Mouse (Mus musculus): ENCODE measurements at regions not wholly inside any gene's neighbourhood (a gene's known extent, or its start where the extent isn't known, plus 50 kb on each side); places are given as distances from the start of the nearest gene placed in this dataset.

DNA sequence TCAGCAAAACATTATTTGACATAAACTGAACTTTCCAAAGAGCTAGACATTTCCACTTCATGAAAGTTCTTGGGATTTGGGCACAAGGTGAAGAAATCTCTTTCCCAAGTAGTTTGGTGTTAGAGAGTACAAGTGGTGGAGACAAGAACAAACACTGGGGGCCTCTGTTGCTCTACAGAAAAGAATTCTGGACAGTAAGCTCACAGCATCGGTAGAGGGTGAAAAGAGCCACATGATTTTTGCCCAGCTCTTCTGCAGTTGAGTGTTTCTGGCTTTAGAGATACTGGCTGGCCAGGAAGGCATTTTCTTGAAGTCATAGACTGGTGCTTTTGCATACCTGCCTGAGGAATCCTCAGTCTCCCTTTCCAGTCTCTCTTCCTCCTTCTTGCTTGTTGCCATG, 127.8 kb downstream of the Stk31 start:
- in situ Hi-C loops (cut with MseI, MboI): loop anchor here in 1 of 2 experiments (25.0 kb wide), 2 partner anchors 389 to 764 kb away; no protein-coding TSS in a partner anchor

DNA sequence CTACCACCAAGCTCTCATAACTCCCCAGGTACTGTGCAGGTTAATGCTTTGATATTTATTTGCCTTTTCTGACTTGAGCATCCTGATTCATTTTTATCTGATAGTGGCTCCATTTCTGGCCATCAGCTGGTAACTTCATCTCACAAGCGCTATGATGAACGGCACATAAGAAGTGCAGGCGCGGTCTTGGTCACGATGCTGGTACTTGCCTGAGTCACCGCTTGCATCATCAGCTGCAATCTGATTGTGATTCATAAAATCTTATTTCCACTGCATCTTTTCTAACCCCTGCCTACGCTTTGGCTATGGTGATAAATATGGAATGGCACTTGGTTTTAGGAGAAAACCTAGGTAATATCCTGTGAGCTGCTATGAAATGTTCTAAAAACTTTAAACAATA, 128.3 kb downstream of the Stk31 start:
- in situ Hi-C loops (cut with MseI, MboI): loop anchor here in 1 of 2 experiments (25.0 kb wide), 2 partner anchors 389 to 764 kb away; no protein-coding TSS in a partner anchor

DNA sequence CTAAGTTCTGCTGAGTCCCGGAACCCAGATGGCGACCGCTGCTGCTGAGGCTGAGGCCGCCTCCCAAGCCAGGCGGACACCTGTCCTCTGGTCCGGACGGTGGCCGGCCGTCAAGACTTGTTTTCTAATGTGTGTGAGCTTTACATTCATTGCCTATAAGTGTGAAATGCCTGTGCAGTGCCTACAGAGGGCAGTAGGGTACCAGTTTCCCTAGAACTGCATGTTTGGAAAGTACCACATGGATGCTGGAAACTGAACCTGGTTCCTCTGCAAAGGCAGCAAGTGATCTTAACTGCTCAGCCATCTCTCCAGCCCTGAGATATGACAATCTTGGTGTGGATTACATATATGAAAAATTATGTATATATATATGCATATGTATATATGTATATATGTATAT, 138.6 kb downstream of the Stk31 start:
- in situ Hi-C loops (cut with MseI, MboI): no loop called here

- in situ Hi-C loops (cut with MseI, MboI): no loop called here
These were observed 139.1 kb downstream of the Stk31 start for GRCm38 (mm10) chr6:49534551-49534950.

DNA sequence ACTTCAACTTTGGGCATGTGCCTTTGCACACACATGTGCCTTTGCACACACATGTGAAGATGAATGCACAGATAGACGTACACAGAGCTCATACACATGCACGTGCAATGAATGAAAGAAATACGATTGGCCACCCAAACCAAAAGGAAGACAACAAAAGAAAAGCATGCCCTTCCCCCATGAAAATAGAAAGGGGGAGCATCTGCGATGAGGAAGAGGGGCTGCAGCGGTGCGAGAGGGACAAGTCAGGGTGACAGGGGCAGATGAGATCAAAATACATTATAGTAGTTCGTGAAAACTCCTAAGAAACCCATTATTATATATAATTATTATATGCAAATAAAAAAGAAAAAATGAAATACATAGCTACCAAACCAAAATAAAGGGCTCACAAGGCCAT, 149.5 kb downstream of the Stk31 start:
- in situ Hi-C loops (cut with MseI, MboI): no loop called here

DNA sequence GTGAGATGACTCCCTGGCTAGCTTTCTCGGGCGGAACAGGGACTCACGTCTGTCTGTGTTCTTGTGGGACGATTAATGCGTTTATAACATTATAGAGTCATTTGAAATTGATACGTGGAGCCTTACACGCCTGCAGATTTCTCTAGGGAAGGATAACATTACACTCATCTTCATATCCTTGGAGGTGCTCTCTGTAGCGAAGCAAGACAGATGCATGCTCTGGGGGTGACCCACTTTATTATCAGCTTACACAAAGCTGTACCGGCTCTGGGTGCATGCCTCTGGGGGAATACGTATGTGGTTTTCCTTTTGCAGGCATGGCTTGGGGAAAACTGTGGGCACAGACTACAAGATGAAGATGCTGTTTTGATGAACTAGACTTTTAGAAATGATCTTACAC, 159.7 kb downstream of the Stk31 start:
- in situ Hi-C loops (cut with MseI, MboI): no loop called here

DNA sequence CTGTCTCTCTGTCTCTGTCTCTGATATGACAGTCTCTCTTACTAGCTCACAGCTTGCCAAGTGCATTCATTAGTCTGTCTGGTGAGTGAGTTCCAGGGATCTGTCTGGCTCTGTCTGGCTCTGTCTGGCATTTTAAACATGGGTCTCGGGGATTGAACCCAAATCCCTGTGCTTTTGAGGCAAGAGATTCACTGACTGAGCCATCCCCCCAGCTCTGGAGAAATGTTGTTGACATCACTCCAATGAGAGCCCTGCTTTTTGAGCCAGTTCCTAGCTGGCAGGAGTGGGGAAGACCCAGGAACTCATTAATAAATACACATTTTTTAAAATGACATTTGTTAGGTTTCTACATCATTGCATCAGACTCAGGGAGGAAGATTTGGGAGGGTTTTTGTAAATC, 163.1 kb downstream of the Stk31 start:
- in situ Hi-C loops (cut with MseI, MboI): no loop called here

- in situ Hi-C loops (cut with MseI, MboI): no loop called here
These were observed 163.7 kb downstream of the Stk31 start for GRCm38 (mm10) chr6:49559112-49559511.

DNA sequence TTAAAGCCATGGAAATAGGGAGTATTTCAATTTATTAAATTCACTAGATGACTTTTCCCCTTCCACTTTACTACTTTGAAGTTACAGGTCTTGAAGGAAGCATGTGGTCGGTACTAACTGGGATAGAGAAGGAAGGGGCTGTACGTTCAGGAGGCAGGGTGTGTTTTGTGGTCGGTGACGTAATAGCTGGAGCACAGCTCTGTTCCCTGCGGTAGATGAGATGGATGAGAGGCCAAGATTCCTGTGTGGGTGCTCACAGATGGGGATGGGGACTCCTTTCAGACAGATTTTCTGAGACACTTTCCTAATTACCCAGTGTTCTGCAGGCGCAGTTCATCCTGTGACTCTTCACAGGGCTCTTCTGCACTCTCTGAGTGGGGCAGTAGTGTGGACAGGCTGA, 182.9 kb downstream of the Stk31 start:
- in situ Hi-C loops (cut with MseI, MboI): no loop called here

DNA sequence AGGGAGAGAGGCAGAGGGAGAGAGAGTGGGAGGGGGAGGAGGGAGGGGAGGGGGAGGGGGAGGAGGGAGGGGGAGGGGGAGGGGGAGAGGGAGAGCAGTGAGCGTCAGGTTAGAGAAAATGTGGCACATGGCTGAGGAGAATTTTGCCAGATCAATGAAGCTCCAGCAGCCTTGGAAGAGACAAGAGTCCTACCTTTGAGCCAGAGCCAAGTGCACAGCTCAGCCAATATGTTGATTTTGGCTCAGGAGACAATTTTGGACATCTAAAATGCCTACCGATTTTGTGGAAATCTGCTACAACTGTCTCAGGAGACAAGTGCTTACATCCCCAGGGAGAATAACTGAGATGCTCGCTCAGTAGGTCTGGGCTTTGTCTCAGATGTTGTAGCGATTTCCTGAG, 184.3 kb downstream of the Stk31 start:
- in situ Hi-C loops (cut with MseI, MboI): no loop called here

- in situ Hi-C loops (cut with MseI, MboI): no loop called here
These were observed 186.8 kb downstream of the Stk31 start for GRCm38 (mm10) chr6:49582040-49582707.

DNA sequence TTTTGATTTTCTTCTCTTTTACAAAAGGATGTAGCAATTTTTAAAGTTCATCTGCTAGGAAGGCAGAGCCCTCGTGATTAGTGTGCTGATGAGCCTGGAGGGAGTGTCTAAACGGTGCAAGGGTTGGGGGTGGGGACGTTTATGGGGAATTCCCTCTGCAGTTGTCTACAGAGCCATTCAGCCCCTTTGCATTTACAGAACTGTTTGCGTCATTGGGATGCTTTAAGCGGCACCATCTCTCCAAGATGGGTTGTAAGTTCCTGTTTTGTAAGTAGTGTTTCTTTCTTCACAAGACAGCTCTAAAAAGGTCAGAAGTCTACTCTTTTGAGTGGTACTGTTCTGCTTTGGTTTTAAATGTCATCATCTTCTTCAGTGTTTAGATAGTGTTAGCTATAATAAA, 191.1 kb downstream of the Stk31 start:
- in situ Hi-C loops (cut with MseI, MboI): no loop called here

- in situ Hi-C loops (cut with MseI, MboI): no loop called here
These were observed 193.3 kb downstream of the Stk31 start for GRCm38 (mm10) chr6:49588677-49589076.

DNA sequence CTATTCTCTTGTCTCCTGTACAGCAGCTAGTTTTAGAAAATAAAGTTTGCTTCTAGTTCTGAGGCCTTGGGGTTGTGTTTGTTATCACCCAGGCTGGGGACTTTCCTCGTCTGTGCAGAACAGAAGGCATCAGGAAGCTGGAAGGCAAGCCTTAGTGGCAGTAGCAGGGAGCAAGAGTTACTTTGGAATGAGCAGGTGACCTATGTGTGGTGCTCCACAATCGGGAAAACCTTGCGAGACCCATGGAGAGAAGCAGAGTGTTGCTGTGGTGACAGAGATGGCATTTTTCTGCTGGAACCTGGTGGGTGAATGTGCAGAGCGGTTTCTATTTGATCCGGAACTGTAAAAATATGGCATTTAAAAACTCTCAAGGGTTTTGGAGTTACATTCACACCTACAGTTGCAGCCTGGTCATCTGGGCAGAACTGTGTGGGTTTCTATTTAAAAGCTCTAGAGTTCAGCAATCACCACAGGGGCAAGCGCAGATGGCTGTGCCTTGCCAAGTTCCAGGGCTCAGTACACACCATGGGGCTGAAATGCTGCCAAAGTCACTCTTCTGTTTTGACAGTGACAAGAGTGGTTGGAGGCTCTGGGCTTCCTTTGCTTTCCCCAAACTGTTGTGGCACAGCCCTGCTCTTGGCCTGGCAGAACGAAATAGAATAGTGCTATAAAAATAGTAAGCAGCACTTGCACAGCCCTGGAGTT, 195.7 kb downstream of the Stk31 start:
- in situ Hi-C loops (cut with MseI, MboI): no loop called here

DNA sequence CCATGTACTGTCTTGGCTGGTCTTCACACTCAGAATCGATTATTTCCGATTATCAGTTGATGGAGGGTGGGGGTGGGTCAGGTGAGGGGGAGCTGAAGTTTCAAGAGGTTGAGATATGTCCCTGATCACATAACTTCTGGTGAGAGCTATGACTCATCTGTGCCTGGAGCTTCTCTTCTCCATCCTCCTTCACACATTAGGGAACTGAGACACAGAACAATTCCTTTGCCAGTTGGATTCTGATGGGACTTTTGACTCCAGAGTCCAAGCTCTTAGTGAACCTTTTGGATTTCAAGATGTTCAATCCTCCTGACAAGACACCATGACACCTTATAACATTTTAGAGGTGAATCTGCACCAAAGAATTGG, 196.2 kb downstream of the Stk31 start:
- in situ Hi-C loops (cut with MseI, MboI): no loop called here

- in situ Hi-C loops (cut with MseI, MboI): no loop called here
These were observed 197.3 kb downstream of the Stk31 start for GRCm38 (mm10) chr6:49592676-49593075.

- in situ Hi-C loops (cut with MseI, MboI): no loop called here
These were observed 207.8 kb downstream of the Stk31 start for GRCm38 (mm10) chr6:49603201-49603600.

DNA sequence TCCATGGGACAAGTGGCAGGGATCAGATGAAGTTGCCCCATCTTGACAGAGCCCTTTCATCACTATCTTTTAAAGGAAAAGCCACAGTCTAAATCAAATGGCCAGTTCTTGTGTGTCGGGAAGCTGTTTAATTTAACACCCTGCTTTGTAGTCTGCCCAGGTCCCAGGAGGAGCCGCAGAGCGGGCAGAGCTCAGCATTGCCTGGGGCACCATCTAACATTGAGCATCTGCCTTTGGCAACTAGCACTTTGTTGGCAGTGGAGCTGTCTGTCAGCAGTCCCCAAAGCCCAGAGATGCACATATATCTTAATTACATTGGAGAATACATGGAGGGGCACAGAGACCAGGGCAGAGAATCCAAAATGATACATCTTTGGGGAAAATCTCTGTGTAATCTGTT, 208.4 kb downstream of the Stk31 start:
- in situ Hi-C loops (cut with MseI, MboI): no loop called here

- in situ Hi-C loops (cut with MseI, MboI): no loop called here
These were observed 210.6 kb downstream of the Stk31 start for GRCm38 (mm10) chr6:49606028-49606427.

- in situ Hi-C loops (cut with MseI, MboI): no loop called here
These were observed 211.3 kb downstream of the Stk31 start for GRCm38 (mm10) chr6:49606626-49607158.

DNA sequence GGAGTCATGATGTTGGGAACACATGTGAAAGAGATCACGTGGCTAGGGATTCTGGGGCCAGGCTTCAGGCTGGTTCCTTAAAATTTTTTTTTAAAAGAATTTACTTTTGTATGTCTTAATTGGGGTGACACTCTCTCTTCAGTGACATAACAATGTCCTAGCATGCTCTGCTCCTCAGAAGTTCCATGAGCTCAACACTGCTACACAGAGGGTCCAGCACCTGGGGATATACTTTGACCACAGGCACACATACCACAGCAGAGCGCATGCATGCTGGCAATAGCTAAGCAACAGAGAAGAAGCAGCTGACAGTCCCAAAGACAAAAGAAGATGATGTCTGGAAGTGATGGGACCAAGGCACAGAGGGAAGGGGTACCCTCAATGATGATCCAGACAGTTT, 198.4 kb upstream of the Npy start:
- in situ Hi-C loops (cut with MseI, MboI): no loop called here

DNA sequence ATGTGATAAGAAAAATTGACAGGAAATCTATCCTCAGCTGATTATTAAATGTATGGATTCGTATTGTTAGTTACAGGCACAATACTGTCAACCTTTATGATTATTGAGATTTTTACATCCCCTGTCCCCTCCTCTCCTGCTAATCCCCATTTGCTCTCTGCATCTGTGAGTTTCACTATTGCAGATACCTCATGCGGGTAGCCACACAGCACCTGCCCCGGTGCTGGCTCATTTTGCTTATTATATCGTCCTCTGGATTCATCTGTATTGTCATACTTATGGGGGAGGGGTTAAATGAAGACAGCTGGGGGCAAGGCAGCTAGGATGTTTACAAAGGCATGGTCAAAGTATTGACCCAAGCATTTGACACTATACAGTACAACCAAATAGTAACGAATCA, 197.9 kb upstream of the Npy start:
- in situ Hi-C loops (cut with MseI, MboI): no loop called here

DNA sequence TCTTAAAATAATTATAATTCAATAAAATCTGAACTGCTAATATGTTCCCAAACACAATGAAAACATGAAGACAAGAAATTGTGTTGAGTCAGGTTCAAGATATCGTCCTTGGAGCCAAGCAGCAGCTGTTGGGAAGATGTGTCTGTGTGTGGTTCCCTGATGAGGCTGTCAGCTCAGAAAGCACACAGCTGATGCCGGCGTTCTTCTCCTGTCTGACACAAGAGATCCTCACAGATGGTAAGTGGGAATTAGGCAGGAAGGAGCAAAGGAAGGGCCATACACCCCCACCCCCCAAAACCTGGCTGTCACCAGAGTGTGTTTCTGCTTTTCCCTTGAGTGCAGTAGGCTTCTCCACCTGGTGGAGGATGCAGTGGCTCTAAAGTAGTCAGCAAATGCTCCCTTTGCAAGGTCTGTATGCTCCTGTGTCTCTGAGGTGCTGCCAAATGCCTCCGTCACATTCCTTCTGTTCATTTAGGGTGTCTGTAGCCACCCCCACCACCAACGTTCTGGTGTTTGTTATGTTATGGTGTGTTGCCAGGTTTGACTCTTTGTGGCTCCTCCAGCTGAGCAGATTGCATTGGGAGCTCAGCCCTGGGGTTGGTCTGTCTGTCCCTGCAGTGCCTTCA, 188.9 kb upstream of the Npy start:
- in situ Hi-C loops (cut with MseI, MboI): no loop called here
